Mouse (Mus musculus) erythroid progenitor cell, adult 5-6 weeks (primary cell): ENCODE data around the gene H2-Q6. TPM values are rescaled to one million over a fixed set of nuclear protein-coding genes. Genes with fewer than 3 reads are reported as not detected.
A peak's percentile ranks its signal among the peaks of the same experiment; 100 is the strongest.
"Not testable (repeated sequence)": the region's sequence is repeated elsewhere in the genome, so short reads cannot be mapped to it uniquely, and the experiment has no call there.

Experiments used
- ATAC-seq: replicated peaks from 2 replicates; pipeline ENCODE4 v1.8.0; 2016; ENCODE audit warnings: moderate number of reproducible peaks, mild to moderate bottlenecking, moderate TSS enrichment, inconsistent platforms; ENCODE audit not compliant: poor library complexity, low FRiP score, severe bottlenecking
- total RNA-seq, 2 experiments: library from RNA; stranded (forward) in 1 of 2; stranded (reverse) in 1 of 2; fragments of 150-400 nt in 1 of 2; fragments of 186-747, 209-891 nt in 1 of 2; gene quantifications; 2 replicates each; pipeline versions ENCODE4 v1.2.3 to v1.2.4; 2015 to 2017; ENCODE audit warnings: low replicate concordance in 2 of 2

The H2-Q6 gene
- total RNA-seq (2015; ENCODE audit: low replicate concordance) (11.5 and 17.6 TPM in 2 replicates), total RNA-seq (2017; ENCODE audit: low replicate concordance) (8.5 and 12.7 TPM in 2 replicates)

DNA sequence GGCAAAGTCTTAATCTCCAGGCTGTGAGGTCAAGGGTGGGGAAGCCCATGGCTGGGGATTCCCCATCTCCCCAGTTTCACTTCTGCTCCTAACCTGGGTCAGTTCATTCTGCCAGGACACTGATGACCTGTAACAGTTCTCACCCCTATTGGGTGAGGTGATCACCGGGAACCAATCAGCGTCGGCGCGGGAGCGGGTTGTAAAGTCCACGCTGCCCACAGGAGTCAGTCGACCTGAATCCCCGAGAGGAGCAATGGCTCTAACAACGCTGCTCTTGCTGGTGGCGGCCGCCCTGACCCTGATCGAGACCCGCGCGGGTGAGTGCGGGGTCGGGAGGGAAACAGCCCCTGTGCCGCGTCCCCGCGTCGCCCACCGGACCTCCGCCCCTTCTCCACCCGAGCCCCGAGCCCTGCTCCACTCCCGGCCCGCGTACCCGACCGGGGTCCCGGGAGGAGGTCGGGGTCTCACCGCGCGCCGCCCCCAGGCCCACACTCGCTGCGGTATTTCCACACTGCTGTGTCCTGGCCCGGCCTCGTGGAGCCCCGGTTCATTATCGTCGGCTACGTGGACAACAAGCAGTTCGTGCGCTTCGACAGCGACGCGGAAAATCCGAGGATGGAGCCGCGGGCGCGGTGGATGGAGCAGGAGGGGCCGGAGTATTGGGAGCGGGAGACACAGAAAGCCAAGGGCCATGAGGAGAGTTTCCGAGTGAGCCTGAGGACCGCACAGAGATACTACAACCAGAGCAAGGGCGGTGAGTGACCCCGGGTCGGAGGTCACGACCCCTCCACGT is at the start of gene H2-Q6:
Gene H2-Q6 (plus strand): TSS at position 227 of the 793 bp plus-strand sequence.
- not testable (repeated sequence) for ATAC-seq

DNA sequence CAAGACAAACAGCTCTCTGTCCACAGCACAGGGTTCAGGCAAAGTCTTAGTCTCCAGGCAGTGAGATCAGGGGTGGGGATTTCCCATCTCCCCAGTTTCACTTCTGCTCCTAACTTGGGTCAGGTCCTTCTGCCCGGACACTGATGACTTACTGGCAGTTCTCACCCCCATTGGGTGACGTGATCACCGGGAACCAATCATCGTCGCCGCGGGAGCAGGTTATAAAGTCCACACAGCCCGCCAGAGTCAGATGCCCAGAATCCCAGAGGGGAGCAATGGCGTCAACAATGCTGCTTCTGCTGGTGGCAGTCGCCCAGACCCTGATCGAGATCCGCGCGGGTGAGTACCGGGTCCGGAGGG is 45.3 kb upstream of the H2-Q6 start, which contains the start of gene H2-Q4:
Gene H2-Q4 (plus strand): TSS at position 249 of the 360 bp plus-strand sequence.
- peak; percentile 98 for ATAC-seq

DNA sequence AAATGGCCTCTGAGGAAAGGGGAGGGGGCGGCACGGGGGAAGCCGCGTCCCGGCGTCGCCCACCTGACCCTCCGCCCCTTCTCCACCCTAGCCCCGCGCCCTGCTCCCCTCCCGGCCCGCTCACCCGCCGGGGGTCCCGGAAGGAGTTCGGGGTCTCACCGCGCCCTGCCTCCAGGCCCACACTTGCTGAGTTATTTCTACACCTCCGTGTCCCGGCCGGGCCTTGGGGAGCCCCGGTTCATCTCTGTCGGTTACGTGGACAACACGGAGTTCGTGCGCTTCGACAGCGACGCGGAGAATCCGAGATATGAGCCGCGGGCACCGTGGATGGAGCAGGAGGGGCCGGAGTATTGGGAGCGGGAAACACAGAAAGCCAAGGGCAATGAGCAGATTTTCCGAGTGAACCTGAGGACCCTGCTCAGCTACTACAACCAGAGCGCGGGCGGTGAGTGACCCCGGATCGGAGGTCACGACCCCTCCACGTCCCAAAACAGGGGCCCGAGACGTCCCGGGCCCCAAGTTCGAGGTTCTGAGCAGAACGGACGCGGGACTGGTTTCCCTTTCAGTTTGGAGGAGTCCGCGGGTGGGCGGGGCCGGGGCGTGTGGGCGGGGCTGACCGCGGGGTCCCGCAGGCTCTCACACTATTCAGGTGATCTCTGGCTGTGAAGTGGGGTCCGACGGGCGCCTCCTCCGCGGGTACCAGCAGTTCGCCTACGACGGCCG is 44.8 kb upstream of the H2-Q6 start:
- peak; percentile 77 for ATAC-seq

- ATAC-seq, result not testable (repeated sequence)
Measured at GRCm38 (mm10) chr17:35389796-35390195, 34.9 kb upstream of the H2-Q6 start.

- ATAC-seq, result not testable (repeated sequence)
Measured at GRCm38 (mm10) chr17:35392671-35393070, 32.0 kb upstream of the H2-Q6 start.

GRCm38 (mm10) chr17:35393864-35394800 is 30.5 kb upstream of the H2-Q6 start:
- peak; percentile 35; the same call in 1 of the 2 replicates for ATAC-seq

GRCm38 (mm10) chr17:35396956-35397355 is 27.7 kb upstream of the H2-Q6 start:
- ATAC-seq, result not testable (repeated sequence)

GRCm38 (mm10) chr17:35413057-35413456 is 11.6 kb upstream of the H2-Q6 start:
- not testable (repeated sequence) for ATAC-seq

DNA sequence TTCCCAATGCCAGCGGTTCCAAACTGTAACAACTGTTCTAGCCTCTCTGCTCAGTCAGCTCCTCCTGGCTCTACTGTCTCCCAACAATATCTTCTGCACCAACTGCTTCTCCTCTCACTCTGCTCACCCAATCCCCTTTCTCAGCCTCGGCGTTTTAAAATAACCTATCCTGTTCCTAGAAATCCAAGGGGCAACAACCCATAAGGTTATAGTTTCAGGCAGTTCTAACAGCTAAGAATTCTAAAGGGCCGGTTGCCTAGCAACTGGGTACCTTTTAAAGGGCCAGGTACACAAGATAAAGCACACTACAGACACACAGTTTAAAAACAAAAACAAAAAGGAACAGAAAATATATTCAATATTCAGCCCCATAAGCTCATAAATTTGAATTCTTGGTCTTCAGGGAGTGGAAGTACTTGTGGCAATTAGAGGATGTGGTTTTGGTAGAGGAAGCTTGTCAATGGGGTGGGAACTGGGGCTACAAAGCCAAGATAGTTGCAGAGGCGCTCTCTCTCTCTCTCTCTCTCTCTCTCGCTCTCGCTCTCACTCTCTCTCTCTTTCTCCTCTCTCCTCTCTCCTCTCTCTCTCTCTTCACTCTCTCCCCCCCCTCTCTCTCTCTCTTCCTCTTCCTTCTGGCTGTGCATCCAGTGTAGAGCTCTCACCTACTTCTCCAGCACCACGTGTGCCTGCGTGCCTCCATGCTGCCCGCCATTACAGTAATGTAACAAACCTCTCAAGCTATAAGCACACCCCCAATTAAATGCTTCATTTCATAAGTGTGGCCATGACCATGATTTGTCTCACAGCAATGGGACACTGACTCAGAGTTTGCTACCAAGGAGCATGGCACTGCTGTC is 9.1 kb upstream of the H2-Q6 start:
- not testable (repeated sequence) for ATAC-seq

GRCm38 (mm10) chr17:35418772-35419171 is 5.9 kb upstream of the H2-Q6 start:
- no peak for ATAC-seq

DNA sequence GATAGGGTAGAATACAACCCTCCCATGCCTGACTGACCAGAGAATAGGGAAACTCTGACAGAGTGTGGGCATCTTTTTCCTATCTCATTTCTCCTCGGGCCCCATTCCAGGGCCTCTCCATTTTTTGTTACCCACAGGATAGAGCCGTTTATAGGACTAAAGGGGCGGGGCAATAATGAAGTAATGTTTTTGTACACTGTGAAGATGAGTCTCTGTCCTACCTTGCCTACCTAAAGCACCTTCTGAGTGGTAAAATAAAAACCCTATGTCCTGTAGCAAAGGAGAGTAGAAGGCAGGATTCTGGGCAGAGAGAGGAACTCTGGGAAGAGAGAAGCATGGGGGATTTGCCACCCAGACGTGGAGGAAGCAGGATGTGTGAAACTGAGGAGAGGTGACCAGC is 5.1 kb upstream of the H2-Q6 start:
- ATAC-seq, result not testable (repeated sequence)

- ATAC-seq, result not testable (repeated sequence)
Measured at GRCm38 (mm10) chr17:35420206-35420810, 4.3 kb upstream of the H2-Q6 start.

- ATAC-seq, result not testable (repeated sequence)
Measured at GRCm38 (mm10) chr17:35421331-35421730, 3.3 kb upstream of the H2-Q6 start.

DNA sequence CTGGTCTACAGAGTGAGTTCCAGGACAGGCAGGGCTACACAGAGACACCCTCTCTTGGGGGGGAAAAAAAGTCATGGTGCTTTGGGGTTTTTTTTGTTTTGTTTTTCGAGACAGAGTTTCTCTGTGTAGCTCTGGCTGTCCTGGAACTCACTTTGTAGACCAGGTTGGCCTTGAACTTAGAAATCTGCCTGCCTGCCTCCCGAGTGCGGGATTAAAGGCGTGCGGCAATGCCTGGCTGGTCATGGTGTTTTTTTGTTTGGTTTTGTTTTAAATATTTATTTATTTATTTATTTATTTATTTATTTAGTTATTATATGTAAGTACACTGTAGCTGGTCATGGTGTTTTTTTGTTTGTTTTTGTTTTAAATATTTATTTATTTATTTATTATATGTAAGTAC is 2.3 kb upstream of the H2-Q6 start:
- ATAC-seq, result not testable (repeated sequence)

- ATAC-seq, result not testable (repeated sequence)
Measured at GRCm38 (mm10) chr17:35423131-35423810, 1.4 kb upstream of the H2-Q6 start.

DNA sequence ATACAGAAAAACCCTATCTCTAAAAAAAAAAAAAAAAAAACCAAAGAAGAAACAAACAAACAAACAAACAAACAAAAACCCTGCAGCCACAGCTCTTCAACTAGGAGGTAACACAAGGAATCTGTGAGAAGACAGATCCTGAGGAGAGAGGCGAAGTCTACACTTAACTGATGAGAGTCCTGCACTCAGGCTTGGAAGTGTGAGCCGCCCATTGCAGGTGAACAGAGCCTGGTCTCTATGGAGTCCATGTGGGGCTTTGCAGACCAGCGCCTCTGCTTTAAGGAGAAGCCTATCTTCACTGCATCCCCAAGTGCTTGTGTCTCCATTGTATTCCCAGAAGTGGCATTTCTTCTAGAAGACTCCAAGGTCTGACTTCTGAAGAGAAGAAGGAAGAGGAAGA is 544 bp upstream of the H2-Q6 start:
- not testable (repeated sequence) for ATAC-seq

DNA sequence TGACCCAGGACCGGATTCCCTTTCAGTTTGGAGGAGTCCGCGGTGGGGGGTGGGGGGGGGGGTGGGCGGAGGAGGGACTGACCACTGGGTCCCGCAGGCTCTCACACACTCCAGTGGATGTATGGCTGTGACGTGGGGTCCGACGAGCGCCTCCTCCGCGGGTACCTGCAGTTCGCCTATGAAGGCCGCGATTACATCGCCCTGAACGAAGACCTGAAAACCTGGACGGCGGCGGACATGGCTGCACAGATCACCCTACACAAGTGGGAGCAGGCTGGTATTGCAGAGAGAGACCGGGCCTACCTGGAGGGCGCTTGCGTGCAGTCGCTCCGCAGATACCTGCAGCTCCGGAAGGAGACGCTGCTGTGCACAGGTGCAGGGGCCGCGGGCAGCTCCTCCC is 824 bp downstream of the H2-Q6 start:
- not testable (repeated sequence) for ATAC-seq

DNA sequence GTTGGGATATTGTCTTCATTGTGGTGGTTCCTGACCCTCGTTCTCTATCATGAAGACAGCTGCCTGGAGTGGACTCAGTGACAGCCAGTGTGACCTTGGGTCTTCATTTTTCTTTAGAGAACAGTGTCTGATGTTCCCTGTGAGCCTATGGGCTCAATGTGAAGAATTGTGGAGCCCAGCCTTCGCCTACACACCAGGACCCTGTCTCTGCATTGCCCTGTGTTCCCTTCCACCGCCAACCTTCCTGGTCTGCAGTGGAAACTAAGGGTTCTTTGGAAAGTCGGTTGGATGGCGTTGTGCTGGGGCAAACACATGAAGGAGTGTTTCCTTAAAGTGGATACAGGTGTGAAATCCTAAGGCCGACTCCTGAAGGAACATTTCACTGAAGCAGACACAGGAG is 4.2 kb downstream of the H2-Q6 start:
- not testable (repeated sequence) for ATAC-seq
